Mouse (Mus musculus): ENCODE results near the gene Mxd3.

Gene Mxd3

DNA sequence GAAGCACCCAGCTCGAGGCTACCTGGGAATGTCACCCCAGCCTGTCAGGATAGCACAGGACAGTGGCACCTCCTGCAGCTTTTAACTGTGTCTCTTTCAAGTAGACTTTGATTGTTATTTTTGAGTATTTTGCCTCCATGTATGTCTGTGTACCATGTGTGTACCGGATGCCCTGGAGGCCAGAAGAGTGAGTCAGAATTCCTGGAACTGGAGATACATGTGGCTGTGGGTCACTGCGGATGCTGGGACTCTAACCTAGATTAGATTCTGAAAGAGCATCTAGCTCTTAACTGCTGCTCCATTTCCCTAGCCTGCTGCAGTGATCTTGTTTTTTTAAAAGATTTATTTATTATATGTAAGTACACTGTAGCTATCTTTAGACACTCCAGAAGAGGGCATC is 2.7 kb upstream of the Mxd3 start:
- DNase-seq (ENCODE audit: extremely low spot score), result no peak

- DNase-seq (ENCODE audit: extremely low spot score), result no peak
Measured at GRCm38 (mm10) chr13:55330567-55331400, 1.2 kb upstream of the Mxd3 start.

DNA sequence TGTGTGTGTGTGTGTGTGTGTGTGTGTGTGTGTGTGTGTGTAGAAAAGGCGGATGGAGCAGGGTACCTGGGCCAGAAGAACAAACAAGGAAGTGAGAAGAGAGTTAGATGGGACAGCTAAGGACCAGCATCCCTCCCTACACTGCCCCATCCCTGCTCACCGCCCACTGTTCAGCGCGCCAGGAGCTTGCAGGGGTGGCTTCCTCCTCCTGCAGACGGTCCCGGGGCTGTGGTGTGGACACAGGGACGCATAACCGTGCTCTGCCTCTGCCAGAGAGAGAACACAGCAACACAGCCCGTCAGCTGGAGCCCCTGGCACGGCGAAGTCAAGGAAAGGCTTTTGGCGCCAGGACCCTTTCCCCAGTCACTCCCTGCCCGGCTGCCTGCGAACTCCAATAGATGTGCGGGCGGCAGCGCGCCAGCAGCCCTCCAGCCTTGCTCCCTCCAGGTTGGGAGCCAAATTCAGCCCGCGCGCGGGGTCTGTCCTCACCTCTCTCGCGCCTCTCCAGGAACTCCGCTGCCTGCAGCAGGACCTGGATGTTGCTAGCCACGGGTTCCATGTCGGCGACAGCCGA is 427 bp downstream of the Mxd3 start:
- DNase-seq (ENCODE audit: extremely low spot score), result no peak

DNA sequence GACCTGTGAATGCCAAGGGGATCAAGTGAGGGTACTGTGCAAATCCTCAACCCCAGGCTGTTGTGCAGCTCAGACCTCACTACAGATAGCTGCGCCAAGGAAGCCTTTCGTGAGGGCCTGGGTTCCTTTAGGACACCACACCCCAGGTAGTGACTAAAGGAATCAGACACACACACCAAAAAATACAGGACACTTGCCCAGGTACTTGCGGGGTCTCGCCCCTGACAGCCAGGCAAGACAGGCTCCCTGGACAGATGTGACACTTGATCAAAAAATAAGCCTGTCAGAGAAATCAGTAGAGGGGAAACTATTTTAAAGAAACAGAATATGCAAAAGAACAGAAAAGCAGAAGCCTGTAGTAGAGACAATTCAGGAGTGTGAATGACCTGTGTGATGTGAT is 982 bp downstream of the Mxd3 start:
- DNase-seq (ENCODE audit: extremely low spot score), result no peak

GRCm38 (mm10) chr13:55328171-55328570 is 1.5 kb downstream of the Mxd3 start:
- DNase-seq (ENCODE audit: extremely low spot score), result no peak

DNA sequence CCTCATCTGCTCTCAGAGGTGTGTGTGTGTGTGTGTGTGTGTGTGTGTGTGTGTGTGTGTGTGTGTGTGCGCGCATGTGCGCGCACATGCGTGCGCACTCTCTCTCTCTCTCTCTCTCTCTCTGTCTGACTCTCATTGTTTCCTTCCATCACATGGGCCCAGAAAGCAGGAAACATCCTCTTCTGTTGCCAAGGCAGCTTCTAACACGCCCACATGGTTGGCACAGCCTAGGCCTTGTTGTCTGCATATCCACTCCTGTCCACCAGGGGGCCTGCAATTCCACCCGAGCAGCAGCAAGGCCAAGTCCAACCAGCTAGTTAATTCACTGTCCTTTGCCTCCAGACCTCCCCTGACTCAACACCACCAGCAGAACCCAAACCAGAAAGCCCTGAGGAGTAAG is 2.0 kb downstream of the Mxd3 start:
- peak; percentile 84 for DNase-seq (ENCODE audit: extremely low spot score)

DNA sequence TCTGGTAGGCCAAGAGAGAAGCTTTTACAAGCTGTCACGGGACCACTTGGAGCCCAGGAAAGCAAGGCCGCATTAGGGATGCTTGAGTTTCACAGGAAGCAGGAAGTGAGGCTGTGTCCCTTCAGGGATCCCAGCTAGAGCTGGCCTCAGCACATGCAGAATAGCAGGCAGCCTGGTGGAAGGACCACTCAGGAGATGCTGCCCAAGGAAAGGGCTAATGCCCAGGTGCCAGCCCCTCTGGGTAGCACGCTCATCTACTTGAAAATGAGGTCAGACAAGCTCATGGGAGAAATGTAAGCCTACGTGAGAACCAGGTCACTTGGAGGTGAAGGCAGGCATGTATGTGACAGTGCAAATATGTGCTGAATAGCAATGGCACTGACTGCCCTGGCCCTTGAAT is 2.5 kb downstream of the Mxd3 start:
- no peak for DNase-seq (ENCODE audit: extremely low spot score)

- no peak for DNase-seq (ENCODE audit: extremely low spot score)
Measured at GRCm38 (mm10) chr13:55325596-55325995, 4.0 kb downstream of the Mxd3 start.

DNA sequence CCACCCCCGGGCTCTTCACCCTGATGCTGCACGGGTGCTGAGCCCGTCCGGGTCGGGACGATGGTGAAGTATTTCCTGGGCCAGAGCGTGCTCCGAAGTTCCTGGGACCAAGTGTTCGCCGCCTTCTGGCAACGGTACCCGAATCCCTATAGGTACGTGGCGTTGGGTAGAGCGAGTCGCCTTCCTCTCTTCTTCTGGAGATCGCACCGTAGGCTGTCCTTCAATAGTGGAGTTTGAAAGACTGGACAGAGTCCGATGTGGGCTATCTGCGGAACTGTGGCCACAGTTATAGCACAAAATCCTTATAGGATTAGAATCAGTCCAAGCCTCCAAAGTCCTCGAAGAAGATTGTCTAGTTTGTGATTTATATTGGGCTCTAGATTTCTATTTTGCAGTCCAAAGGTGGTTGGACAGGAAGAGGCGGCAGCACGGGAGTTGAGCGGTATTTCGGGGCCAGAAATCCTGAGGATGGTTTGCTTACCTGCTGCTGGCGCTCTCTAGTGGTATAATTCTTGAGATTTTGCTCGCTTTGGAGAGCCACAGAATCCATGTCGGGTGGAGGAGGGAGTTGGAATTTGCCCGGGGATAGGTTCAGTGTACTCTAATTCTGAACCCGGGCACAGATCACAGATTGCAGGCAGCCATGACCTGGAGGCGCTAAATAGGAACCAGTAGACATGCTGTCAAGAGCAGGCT is 7.3 kb downstream of the Mxd3 start:
- DNase-seq (ENCODE audit: extremely low spot score), result peak; percentile 49

GRCm38 (mm10) chr13:55321434-55322129 is 8.0 kb downstream of the Mxd3 start, which contains the start of gene Rab24:
Rab24 (minus strand) TSS chr13:55321946.
- DNase-seq (ENCODE audit: extremely low spot score), result peak; percentile 87

DNA sequence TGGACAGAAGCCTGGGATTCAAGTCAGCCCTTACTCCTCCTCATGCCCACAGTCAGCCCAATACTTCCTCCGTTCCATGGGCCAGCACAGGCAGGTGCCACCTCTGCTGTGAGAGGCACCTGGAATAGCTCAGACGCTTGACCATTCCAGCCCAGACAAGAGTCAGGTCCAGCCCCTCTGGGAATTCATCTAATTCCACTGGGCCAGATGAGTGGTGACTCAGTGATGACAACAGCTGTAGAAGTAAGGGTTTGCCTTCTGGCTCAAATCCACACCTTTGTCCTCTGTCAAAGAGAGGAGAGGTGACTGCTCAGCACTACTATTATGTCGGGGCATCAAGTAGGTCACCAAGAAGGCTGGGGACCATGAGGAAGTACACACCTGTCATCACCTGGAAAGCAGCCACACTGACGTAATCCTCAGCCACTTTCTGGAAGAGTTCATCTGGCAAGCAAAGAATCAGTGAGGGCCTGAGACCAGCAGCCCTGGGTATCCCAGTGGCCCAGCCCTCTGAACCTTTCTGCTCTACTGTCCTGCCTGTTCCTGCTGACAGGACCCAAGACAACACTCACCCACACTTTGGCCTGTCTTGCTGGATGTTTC is 9.6 kb downstream of the Mxd3 start, which contains the start of gene Prelid1:
TSS of gene Prelid1 (plus strand) at position 570 of the 603 bp plus-strand sequence.
- DNase-seq (ENCODE audit: extremely low spot score), result no peak

DNA sequence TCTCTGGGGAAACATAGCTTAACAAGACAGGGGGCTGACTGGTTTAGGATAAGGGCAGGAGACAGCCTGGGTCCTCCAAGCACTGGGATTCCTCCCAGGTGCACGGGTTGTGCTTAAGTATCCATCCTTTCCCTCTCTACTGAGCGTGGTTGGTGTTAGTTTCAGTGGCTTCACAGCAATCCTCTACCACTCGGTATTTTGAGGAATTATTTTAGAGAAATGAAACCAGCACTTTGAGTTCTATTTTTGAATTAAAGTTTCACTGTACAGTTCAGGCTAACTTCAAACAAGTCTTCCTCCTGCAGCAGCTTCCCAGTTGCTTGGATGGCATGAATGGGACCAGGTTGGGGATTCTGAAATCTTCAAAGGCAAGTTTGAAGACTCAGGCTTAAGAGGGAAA is 11.3 kb downstream of the Mxd3 start:
- no peak for DNase-seq (ENCODE audit: extremely low spot score)

DNA sequence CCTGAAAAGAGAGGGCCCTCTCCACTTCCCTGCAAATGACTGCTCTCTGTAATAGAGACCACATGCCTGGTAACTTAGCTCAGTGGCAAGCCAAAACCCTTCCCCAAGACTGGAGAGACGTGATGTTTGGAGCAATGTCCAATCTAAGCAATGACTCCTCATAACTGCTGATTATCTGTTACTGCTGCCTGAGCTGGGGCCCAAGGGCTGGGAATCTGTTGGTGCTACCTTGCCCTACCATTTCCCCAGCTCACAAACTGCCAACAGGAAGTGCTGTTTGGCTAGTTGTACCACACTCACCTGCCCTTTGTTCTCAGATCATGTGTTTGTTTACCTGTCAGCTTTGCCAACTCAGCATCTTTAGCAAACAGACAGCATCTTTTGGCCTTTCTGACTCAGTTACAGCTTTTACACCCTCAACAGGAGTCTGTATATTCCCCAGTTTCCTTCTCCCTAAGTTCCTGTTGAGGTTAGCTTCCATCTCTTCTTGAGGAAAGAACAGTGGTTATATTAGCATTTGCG is 14.7 kb downstream of the Mxd3 start:
- no peak for DNase-seq (ENCODE audit: extremely low spot score)

DNA sequence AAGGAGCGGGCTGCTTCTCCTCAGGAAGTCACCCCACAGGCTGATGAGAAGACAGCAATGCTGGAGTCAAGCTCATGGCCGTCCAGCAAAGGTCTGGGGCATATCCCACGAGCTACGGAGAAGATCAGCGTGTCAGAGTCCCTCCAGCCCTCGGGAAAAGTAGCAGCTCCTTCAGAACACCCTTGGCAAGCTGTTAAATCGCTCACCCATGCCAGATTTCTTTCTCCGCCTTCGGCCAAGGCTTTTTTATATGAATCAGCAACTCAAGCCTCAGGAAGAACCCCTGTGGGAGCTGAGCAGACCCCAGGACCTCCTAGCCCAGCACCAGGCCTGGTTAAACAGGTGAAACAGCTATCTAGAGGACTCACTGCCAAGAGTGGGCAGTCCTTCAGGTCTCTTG is 16.6 kb downstream of the Mxd3 start:
- no peak for DNase-seq (ENCODE audit: extremely low spot score)

- no peak for DNase-seq (ENCODE audit: extremely low spot score)
Measured at GRCm38 (mm10) chr13:55312028-55312630, 17.5 kb downstream of the Mxd3 start.

- DNase-seq (ENCODE audit: extremely low spot score), result no peak
Measured at GRCm38 (mm10) chr13:55300913-55301312, 28.7 kb downstream of the Mxd3 start.

- no peak for DNase-seq (ENCODE audit: extremely low spot score)
Measured at GRCm38 (mm10) chr13:55296760-55297159, 32.9 kb downstream of the Mxd3 start.

DNA sequence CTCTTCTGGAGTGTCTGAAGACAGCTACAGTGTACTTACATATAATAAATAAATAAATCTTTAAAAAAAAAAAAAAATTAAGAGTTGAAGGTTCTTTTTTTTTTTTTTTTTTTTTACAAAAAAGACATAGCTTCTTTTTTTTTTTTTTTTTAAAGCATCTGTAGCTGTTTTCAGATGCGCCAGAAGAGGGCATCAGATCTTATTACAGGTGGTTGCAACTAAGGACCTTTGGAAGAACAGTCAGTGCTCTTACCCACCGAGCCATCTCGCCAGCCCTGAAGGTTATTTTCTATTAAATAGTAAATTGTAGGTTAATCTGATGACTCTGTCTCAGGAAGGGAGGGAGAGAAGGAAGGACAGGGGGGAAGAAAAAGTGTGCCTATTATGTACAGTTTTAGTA is 40.8 kb downstream of the Mxd3 start:
- DNase-seq (ENCODE audit: extremely low spot score), result no peak

DNA sequence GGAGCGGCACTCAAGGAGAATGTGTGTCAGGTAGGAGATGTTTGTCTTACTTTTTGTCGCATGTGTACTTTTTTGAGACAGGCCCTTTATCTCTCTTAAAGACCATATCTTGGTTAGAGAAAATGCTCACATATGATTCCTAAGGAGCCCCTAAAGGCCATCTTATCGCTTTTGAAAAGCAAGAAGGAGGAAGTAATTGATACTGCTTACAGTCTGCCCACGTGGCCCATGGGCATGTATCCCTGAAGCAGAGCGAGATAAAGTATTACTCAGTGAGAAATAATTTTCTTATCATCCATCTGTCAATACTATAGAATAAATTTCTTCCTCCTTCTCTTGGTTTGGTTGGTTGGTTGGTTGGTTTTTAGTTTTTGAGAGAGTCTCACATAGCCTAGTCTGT is 52.0 kb downstream of the Mxd3 start:
- DNase-seq (ENCODE audit: extremely low spot score), result no peak

GRCm38 (mm10) chr13:55277203-55277602 is 52.4 kb downstream of the Mxd3 start:
- DNase-seq (ENCODE audit: extremely low spot score), result no peak
